Mouse (Mus musculus) mesoderm, embryonic 11.5 days (tissue): Measurements from ENCODE around the gene Uqcc1.
A peak's percentile ranks its signal among the peaks of the same experiment; 100 is the strongest.
"Not testable (repeated sequence)": the region's sequence is repeated elsewhere in the genome, so short reads cannot be mapped to it uniquely, and the experiment has no call there.

Source experiments
- DNase-seq: peaks from one replicate; pipeline ENCODE4 v3.0.0-alpha.2; 2012; ENCODE audit warnings: low read depth, low spot score

Gene Uqcc1

GRCm38 (mm10) chr2:155939897-155940529, 9.9 kb upstream of the Uqcc1 start:
- DNase-seq, result no peak

- DNase-seq, result no peak
Measured at GRCm38 (mm10) chr2:155928711-155929345, 1.3 kb downstream of the Uqcc1 start.

GRCm38 (mm10) chr2:155925213-155925612, 4.9 kb downstream of the Uqcc1 start:
- not testable (repeated sequence) for DNase-seq

- no peak for DNase-seq
Measured at GRCm38 (mm10) chr2:155923143-155923542, 7.0 kb downstream of the Uqcc1 start.

DNA sequence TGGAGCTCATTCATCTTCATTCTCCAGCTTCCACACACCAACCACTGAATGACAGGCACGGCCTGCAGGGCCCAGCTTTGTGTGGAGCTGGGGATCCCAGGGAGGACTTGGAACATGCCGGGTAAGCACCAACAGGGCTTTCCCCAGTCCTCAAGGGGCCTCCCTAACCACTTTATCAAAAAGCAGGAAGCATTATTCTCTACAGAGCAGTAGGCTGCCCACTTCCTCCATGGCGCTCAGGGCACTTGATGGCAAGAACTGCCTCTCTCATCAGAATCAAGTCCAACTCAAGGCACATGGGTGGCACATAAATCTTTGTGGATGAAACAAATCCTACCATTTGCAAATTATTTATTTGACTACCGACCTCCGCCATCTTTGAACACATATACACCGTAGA, 15.4 kb downstream of the Uqcc1 start:
- DNase-seq, result no peak

- DNase-seq, result no peak
Measured at GRCm38 (mm10) chr2:155903632-155904008, 26.5 kb downstream of the Uqcc1 start.

DNA sequence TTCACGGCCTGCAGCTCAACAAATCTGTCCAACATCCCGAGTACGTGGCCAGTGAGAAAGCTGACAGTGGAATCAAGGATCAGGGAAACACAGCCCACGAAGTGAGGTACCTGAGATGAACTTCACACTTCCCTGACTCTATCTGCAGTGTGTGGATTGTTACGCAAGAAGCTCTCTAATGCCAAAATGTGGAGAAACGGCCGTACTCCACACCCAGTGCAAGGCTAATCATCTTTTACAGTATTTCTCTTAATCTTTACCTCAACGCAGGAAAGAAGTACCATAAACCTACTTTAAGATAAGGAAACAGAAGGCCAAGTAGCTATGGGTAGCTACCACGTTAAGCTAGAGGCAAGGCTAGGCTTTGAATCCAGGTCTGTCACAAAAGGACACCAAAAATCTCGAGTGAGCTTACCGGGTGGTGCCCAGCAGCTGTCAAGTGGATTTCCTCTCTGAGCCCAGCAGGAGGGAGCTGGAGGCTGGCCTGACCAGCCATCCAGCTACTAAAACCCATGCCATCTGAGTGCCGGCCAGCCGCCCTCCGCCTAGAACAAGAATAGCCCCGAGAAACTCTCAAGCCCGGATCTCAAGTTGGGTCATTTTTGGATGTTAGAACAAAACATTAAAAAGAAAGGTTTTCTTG, 27.0 kb downstream of the Uqcc1 start:
- DNase-seq, result no peak

GRCm38 (mm10) chr2:155895046-155895735, 34.9 kb downstream of the Uqcc1 start:
- DNase-seq, result no peak

DNA sequence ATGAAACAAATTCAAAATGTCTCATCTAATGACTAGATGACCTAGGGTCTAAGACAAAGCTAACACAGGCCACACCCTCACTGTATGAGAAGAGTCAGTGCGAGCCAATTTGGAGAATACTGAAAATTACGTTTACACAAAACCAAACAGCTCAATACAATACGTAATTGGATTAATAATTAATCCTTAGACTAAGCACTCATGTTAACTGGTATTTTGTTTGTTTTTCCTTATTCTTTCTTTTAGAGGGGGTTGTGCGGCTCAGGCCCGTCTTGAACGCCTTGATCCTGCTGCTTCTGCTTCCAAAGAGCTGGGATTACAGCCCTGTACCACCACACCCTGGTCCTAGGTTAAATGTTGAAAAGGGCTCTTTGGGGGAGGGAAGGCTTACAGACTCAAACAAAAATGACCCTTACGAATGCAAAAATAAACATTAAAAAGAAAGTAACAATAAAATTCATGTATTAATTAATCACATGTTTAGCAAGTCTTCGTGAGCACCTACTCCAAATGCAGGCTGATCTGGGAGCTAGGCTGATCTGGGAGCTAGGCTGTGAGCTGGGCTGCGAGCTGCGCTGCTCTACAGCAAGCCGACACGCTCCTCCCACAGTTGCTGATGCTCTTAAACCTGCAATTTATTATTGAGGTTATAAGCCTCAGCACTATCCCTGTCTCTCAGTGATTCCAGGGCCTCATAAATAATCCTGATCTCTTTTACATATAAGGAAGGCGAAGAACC, 35.6 kb downstream of the Uqcc1 start:
- no peak for DNase-seq

GRCm38 (mm10) chr2:155886776-155887175, 43.3 kb downstream of the Uqcc1 start:
- no peak for DNase-seq

DNA sequence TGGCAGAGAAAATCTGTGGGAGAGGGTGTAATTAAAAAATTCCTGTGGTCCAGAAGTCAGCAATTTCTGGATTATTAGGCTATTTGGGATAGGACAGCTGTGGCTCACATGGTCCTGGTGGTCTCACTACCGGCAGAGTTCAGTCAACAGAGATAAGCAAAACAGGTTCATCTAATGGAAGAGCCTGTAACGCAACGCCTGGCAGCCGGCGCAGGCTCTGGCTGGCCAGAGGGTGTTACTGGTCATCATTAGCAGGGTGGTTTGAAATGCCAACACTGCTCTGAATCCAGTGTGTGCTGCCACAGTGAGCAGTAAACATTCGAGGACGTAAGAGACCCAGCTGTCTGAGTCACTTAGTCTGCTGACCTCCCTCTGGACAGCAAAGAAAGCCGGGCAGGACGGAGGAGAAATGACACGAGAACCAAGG, 44.8 kb downstream of the Uqcc1 start:
- no peak for DNase-seq

- no peak for DNase-seq
Measured at GRCm38 (mm10) chr2:155882087-155882486, 48.0 kb downstream of the Uqcc1 start.

GRCm38 (mm10) chr2:155878964-155879876, 50.9 kb downstream of the Uqcc1 start:
- DNase-seq, result no peak

GRCm38 (mm10) chr2:155873636-155874035, 56.5 kb downstream of the Uqcc1 start:
- no peak for DNase-seq

DNA sequence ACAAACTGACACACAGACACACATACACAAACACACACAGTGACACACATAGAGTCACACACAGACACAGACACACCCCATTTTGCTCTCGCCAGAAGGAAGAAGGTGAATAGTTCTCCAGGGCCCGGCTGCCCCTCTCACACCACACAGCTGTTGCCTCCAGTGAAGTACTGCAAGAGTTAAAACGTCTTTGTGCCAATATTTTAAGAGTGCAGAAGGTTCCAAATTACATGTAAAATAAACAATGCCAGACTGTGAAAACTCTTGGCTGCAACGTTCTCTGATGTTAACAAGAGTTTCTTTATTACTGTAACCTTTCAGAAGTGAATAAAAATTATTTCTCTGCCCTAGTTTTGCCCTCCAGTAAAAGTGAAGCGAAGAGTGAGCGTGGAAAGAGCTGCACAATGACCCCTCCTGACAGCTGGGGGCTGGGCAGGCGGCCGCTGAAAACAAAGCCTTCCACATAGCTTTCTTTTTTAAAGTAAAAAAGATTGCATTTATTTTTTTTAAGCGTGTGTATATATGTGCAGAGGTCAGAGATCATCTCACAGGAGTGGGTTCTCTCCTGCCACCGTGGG, 57.1 kb downstream of the Uqcc1 start:
- no peak for DNase-seq

GRCm38 (mm10) chr2:155872486-155872885, 57.6 kb downstream of the Uqcc1 start:
- no peak for DNase-seq

GRCm38 (mm10) chr2:155869772-155870171, 60.3 kb downstream of the Uqcc1 start:
- DNase-seq, result no peak

DNA sequence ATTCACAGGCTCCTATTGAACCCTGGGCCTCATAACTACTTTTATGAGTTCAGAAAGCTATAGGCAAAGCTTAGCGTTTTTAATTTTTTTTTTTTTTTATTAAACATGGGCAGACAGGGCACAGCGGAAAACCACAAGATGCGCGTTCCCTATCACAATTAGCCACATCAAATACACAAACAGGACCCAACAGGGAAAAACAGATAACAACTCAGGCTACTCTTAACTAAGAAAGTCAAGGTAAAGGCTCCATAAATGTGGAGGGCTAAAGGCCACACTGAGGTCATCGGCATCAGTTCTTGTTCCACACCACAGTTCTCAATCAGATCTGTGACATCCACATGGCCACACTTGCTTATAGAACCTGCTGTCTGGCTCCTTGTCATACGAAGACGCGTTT, 61.8 kb downstream of the Uqcc1 start:
- DNase-seq, result no peak

GRCm38 (mm10) chr2:155863301-155863867, 66.7 kb downstream of the Uqcc1 start:
- DNase-seq, result peak; percentile 65
